Mouse (Mus musculus): ENCODE data around the gene Ece1.

Ece1 gene

GRCm38 (mm10) chr4:137883513-137884150, 21.6 kb downstream of the Ece1 start:
- DNase-seq (ENCODE audit: low spot score) = no peak

DNA sequence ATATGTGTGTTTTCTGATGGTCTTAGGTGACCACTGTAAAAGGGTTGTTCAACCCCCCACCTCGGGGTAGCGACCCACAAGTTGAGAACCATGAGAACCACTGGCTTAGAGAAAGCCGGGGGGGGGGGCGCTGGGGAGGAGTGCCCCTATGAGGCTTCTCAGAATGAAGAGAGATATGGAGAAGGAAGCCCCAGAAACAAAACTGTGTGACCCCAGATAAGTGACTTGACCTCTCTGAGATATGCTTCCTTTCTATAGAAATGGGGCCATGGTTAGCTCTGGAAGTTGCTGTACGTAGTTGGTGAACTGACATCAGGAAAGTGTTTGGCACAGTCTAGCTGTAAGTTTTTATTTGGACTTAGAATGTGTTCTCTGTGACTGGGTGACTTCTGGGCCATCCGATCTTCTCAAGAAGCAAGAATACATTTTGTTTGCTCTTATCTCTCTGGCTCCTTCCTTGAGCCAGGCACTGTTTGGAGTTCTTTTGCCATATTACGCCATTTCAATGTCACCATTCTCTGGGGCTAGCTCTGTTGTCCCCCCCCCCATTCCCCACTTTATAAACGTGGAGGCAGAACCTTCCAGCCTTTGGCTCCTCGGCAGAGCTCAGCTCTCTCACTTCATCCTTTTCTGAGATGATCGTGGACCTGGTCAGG, 25.4 kb downstream of the Ece1 start:
- no peak for DNase-seq (ENCODE audit: low spot score)

- no peak for DNase-seq (ENCODE audit: low spot score)
These were observed 26.0 kb downstream of the Ece1 start for GRCm38 (mm10) chr4:137887993-137888388.

DNA sequence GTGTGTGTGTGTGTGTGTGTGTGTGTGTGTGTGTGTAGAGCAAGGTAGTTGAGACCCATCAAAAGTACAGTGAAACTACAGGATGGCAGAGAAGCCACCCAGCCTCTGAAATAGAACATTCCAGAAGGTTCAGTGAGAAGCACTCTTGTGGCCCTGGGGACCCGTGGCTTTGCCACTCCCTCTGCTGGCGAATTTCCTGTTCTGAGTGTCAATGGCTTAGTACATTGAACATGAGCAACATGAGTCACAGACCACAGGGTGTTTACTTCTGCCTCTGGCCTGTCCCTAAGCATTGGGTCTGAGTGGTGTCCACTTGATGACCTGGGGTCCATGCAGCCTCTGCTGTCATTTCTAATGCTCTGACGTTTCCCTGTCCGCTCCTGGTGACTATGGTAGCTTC, 28.6 kb downstream of the Ece1 start:
- no peak for DNase-seq (ENCODE audit: low spot score)

DNA sequence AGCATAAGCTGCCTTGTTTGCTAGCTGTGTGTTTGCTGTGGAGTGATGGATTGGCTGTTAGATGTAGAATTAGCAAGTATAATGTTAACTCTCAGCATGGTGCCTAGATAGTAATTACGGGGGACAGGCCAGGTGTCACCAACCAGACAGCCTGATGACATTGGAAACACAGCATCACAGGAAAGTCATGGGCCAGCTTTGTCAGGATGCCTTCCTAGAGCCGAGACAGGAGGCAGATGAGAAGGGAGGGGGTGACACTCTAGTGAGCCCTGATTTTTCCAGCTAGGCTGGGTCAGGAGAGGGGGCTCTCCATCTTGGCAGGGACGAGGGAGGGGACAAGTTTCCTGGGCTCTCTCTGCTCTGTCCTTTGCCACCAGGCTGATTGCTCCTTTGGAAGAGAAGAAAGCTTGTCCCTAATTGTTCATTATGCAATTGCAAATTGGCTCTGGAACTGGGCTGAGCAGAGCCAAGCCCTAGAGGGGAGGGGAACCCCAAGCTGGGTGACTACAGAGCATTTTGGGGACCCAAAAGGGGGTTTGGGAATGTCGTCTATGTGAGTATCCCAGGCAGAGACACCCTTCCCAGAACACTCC, 29.6 kb downstream of the Ece1 start:
- DNase-seq (ENCODE audit: low spot score) = no peak

- DNase-seq (ENCODE audit: low spot score) = no peak
These were observed 30.7 kb downstream of the Ece1 start for GRCm38 (mm10) chr4:137892713-137893242.

DNA sequence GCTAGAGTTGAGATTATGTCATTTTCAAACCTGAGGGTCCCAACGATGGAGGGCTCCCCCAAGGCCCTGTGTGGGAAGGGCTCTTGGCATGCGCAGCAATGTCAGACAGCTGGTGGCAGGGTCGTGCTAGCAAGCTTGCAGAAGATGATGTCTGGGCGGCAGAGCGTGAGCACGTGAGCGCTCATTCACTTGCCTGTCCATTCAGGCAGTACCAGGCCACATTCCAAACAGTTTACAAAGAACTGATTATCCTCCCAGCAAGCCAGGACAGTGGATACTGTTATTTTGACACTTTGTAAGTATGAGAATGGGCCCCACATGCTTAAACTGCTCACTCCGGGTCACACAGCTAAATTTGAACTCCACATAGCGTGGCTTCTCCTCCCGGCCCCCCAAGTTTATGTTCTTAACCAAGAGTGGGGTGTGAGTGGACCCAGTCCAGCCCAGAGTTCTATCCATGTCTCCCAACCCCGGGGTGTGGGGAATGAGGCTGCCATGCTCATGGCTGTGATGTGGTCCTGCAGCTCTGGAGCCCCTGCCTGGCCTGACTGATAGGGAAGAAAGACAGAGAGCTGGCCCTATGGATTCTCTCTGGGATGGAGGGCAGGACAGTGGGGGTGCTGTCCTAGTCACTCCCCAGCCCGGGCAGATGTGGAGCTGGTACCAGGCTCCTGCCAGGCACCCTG, 34.7 kb downstream of the Ece1 start:
- peak; percentile 62 for DNase-seq (ENCODE audit: low spot score)

GRCm38 (mm10) chr4:137897298-137897612, 35.2 kb downstream of the Ece1 start:
- DNase-seq (ENCODE audit: low spot score) = peak; percentile 88

DNA sequence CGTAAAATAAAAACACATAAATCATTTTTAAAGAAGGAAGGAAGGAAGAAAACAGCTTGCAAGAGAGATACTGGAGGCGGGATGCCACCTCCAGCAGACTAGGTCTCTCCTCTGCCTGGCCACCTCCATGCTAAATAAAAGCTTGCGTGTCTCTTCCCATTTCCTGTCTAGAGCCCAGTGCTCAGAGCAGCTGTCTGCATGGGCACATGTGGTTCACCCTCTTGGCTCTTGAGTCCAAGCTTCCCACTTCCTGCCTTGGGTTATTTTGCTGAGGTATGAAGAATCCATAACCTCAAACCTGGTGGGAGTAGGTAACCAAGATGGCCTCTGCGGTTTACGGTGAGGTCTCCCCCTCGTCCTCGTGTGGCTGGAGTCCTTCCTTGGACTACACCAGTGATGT, 36.5 kb downstream of the Ece1 start:
- DNase-seq (ENCODE audit: low spot score) = no peak

- no peak for DNase-seq (ENCODE audit: low spot score)
These were observed 40.2 kb downstream of the Ece1 start for GRCm38 (mm10) chr4:137902268-137902667.

- no peak for DNase-seq (ENCODE audit: low spot score)
These were observed 40.8 kb downstream of the Ece1 start for GRCm38 (mm10) chr4:137902873-137903272.

DNA sequence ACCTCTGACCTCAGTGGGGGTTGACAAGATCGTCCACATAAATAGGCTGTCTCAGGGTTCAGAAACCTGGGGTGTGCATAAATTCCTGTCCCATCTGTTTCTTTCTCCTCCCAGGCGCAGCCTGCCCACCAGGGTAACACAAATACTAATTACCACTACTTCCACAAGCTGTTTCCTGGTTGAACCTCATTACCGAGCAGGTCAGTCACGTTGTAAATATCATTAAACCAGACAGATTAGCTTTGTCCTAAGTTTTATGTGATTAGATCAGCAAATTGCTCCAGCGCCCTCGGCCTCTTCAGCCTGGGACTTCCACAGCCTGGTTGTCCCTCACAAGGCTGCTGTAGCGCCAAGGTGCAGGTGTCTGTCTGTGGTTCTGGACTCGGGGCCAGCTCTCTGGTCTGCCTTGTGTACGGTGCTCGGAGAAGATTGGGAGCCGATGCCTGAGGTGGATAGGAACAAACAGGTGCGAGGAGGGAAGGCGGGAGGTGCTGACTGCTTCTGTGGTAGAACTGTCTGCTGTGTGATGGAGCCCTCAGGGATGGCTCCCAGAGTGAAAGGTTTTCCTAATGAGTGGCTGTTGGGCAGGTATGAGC, 43.0 kb downstream of the Ece1 start:
- no peak for DNase-seq (ENCODE audit: low spot score)

DNA sequence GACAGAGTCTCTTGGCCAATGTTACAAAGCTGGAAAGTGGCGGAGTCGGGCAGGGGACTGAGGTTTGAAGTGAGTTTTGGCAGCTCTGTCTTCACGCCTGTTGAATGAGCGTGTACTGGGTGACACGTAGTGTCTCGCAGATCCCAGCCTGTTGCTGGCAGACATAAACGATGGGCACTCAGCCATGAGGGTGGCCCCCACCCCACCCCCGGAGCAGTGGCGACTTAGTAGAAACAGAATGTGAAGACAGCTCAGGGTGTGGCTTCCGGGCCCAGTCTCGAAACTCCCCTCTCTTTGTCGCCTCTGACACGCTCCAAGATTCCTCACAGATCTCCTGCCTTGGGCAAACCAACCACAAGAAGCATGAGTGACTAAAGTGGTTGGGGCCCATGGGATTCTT, 45.9 kb downstream of the Ece1 start:
- no peak for DNase-seq (ENCODE audit: low spot score)

DNA sequence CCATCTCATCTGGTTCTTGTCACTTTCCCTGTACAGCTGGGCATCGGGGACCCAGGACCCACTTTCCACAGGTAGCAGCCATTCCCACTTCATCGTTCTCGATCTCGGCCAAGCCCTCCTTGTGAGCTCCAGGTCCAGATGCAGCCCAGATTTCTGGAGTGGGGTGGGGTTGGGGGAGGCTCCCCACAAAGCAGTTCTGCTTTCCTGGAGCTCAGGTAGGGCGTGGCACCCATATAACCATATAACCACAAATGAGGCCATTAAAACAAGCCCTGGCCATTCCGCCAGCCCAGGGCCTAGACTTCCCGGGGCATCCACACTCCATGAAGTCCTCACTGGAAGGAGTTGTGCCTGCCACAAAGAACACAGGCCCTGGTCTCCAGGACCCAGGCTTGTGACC, 46.5 kb downstream of the Ece1 start:
- no peak for DNase-seq (ENCODE audit: low spot score)

- DNase-seq (ENCODE audit: low spot score) = no peak
These were observed 46.9 kb downstream of the Ece1 start for GRCm38 (mm10) chr4:137908915-137909314.

DNA sequence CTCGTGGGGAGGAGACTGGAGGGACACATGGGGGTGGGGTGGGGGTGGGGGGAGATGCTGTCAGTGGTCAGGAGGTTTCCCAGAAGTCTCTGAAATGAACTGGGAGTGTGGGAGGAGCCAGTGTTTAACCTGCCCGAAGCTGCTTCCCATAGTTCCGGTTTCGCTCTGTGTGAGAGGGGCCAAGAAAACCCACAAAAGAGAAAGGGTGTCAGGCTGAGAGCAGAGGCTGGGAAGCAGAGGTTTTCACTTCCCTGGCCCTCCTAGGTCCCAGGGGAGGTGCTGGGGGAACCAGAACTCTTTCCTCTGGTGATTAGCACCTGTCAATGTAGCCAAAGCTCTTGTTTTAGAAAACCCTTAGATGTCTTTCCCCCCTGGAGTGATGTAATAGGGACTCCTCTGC, 47.4 kb downstream of the Ece1 start:
- DNase-seq (ENCODE audit: low spot score) = no peak

GRCm38 (mm10) chr4:137910382-137911009, 48.5 kb downstream of the Ece1 start:
- no peak for DNase-seq (ENCODE audit: low spot score)

DNA sequence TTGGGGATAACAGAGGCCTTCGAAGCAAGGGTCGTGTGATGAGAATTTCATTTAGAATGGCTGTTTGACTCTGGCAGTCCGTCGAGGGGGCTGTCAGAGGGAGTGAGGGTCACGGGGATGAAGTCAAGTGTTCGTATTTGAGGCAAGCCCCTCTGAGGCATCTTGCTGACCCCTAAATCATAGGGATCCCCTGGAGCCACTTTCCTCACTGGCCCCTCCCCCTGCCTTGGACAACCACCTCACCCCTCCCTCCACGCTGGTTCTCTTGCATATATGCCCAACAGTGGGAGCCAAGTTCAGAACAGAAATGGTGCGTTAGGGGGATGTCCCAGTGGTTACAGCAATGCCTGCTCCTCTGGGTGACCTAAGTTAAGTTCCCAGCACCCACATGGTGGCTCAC, 49.6 kb downstream of the Ece1 start:
- DNase-seq (ENCODE audit: low spot score) = no peak

DNA sequence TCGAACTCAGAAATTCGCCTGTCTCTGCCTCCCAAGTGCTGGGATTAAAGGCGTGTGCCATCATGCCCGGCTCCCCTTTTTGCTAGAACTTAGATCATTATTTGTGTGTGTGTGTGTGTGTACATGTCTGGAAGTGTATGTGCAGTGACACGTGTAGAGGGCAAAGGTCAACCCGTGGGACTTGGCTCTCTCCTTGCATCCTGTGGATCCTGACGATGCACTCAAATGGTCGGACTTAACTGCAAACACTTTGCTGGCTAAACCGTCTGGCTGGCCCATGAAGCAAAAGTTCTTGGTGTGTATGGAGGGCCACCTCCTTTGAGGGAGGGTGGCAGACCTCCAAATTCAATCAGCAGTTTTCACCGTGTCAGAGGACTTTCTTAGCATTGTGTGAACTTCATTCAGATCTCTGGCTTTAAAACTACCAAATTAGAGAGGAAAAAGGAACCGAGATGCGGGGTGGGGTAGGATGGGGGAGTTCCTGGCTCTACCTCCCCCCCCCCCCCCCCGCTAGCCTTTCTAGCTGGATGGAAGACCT, 50.8 kb downstream of the Ece1 start:
- DNase-seq (ENCODE audit: low spot score) = no peak

DNA sequence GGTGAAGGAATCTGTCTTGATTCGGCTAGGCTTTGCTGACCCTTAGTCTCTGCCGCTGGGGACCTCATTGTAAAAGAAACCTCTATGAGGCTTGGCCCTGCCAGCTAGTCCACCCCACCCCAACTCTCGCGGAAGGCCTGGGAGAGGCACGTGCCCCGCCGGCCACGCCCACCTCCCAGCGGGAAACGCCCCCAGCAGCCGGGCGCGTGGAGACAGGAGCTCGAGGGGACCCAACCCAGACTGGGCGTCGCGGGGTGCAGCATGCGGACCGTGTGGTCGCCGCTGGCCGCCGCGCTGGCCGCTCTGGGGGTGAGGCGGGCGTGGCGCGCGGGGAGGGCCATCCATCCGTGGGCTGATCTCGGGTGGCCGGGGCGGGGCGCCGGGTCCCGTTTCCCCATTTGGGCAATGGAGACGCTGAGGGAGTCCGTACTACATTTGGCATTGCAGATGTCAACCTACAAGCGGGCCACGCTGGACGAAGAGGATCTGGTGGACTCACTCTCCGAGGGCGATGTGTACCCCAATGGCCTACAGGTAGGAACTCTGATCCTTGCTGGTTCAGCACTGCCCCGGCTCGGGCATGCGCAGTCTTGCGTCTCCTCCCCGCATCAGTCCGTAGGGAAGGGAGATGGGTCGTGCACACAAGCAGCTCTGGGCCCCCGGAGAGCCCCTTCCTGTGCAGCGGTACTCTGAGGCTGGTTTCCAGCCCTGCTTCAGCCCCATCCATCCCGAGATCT, 51.5 kb downstream of the Ece1 start:
- peak; percentile 84 for DNase-seq (ENCODE audit: low spot score)

GRCm38 (mm10) chr4:137917591-137917990, 55.6 kb downstream of the Ece1 start:
- DNase-seq (ENCODE audit: low spot score) = no peak

Measured in testis, postnatal 14 days (tissue).